Mouse (Mus musculus) heart, adult 9 months (tissue): Measurements from ENCODE around the gene Coq6.
A peak's percentile ranks its signal among the peaks of the same experiment; 100 is the strongest.

Experiments
- DNase-seq, 2 experiments: peaks; one replicate each; pipeline ENCODE4 v3.0.0; 2022; ENCODE audit warnings: low spot score in 2 of 2

The Coq6 gene

GRCm38 (mm10) chr12:84396947-84397679, 35.7 kb downstream of the Coq6 start:
- DNase-seq, result no peak

- DNase-seq, result no peak
Measured at GRCm38 (mm10) chr12:84397685-84398084, 36.2 kb downstream of the Coq6 start.

- DNase-seq, result no peak
Measured at GRCm38 (mm10) chr12:84398629-84399028, 37.2 kb downstream of the Coq6 start.

- no peak for DNase-seq
Measured at GRCm38 (mm10) chr12:84399135-84399534, 37.7 kb downstream of the Coq6 start.

- no peak for DNase-seq
Measured at GRCm38 (mm10) chr12:84399663-84400062, 38.2 kb downstream of the Coq6 start.

GRCm38 (mm10) chr12:84400068-84400467, 38.6 kb downstream of the Coq6 start:
- no peak for DNase-seq

- no peak for DNase-seq
Measured at GRCm38 (mm10) chr12:84400653-84401052, 39.2 kb downstream of the Coq6 start.

GRCm38 (mm10) chr12:84402923-84403322, 41.5 kb downstream of the Coq6 start:
- DNase-seq, result no peak

GRCm38 (mm10) chr12:84404541-84404940, 43.1 kb downstream of the Coq6 start:
- no peak for DNase-seq

GRCm38 (mm10) chr12:84407259-84407658, 45.8 kb downstream of the Coq6 start:
- no peak for DNase-seq

GRCm38 (mm10) chr12:84407874-84408818, 46.7 kb downstream of the Coq6 start:
- DNase-seq, result peak in 1 of 2 experiments; percentile 6

- peak; percentile 87 to 90 for DNase-seq
Measured at GRCm38 (mm10) chr12:84408819-84409507, 47.5 kb downstream of the Coq6 start, which contains the start of the genes Entpd5 and Bbof1. TSS of gene Entpd5 (minus strand) at chr12:84409029. TSS of gene Bbof1 (plus strand) at chr12:84409071.

GRCm38 (mm10) chr12:84416834-84417604, 55.6 kb downstream of the Coq6 start, which contains the start of gene Rnf113a2:
TSS of gene Rnf113a2 (plus strand) at chr12:84417196.
- DNase-seq, result peak; percentile 74 to 81

- DNase-seq, result no peak
Measured at GRCm38 (mm10) chr12:84417605-84417922, 56.1 kb downstream of the Coq6 start.
